Mouse (Mus musculus): ENCODE measurements around the gene Arl6ip5. TPM values are rescaled to one million over a fixed set of nuclear protein-coding genes. Genes with fewer than 3 reads are reported as not detected.

Gene Arl6ip5
- 74.3 and 86.0 TPM in 2 replicates for polyA plus RNA-seq (2016; fragmentation: Nextera tagmentation; extraction: Ambion mirVana)

DNA sequence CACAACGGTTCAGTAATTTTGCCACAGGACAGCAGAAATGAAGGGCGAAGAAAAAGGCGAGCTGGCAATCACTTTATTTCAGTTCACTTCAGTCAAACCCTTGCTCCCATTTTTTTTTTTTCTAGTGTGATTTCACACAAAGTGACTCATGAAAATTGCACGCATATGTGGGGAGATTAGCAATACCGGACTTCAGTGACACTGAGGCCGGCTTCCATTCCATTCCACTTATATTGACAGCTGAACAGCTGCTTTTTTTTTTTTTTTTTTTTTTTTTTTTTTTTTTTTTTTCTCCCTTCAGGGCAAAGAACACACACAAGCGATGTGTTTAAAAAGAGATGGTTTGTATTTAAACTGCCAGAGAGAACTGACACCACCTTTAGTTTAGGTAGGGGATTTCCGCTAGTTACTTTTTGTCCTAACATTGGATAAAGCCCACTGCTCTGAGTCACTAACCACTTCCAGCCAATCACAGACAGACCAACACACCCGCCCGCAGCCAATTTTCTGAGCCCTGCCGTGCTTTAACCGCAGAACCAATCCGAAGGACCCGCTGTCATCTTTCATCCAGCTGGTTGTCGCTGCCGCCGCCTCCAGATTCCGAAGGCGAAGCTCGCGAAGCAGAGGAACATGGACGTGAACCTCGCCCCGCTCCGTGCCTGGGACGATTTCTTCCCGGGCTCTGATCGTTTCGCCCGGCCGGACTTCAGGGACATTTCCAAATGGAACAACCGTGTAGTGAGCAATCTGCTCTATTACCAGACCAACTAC is at the start of gene Arl6ip5:
Gene Arl6ip5 (plus strand): TSS at position 499 of the 771 bp plus-strand sequence.
- Histone ChIP-seq H3K9me3 (replicated peaks) (0 out of 2 replicates have a peak, but pooled peaks cover 3% of the 10 kb centered on the region), H3K4me3 (peak within 1 kb of the TSS; percentile 69), H3K4me1 (peaks cover 15% of the 10 kb centered on the region), H3K9ac (peak within 1 kb of the TSS; percentile 79), H3K4me2 (replicated peaks) (peak within 1 kb of the TSS; percentile 80), H3K36me3 (peaks cover 9% of the 10 kb centered on the region; the same call in 1 of the 2 replicates), H3K27me3 (no peaks in the 10 kb centered on the region), H3K27ac (peak within 1 kb of the TSS; percentile 60; the same call in 1 of the 2 replicates)
- 11% methylated on average over 32 of the region's 32 CpGs for WGBS
- ATAC-seq (ENCODE audit: low FRiP score), result peak; percentile 75

DNA sequence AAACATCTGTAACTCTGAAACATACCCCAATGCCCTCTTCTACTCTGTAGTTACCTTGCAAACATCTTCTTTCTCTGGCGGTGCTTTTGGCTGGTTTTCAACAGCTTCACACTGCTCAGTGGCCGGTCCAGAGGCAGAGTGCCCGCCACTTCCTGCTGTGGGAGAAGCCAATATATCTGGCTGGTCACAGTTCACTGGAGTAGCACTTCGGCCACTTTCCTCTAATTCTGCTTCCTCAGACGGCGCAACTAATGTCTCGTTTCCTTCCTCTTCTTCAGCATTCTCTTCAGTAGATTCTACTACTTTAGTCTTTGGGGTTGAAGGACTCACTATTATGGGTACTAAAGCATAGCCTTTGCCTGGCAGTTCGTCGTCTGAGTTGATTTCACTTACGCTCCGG is 34.8 kb upstream of the Arl6ip5 start:
- 79% methylated on average over 11 of the region's 11 CpGs for WGBS
- H3K9ac ChIP-seq, result no peak overlapping the region
- no peak overlapping the region for H3K4me2 ChIP-seq (replicated peaks)
- H3K4me1 ChIP-seq, result peaks cover 15% of the 10 kb centered on the region
- no peaks in the 10 kb centered on the region for H3K27me3 ChIP-seq
- no peaks in the 10 kb centered on the region for H3K9me3 ChIP-seq (replicated peaks)
- no peak overlapping the region for H3K4me3 ChIP-seq
- H3K27ac ChIP-seq, result no peak overlapping the region
- H3K36me3 ChIP-seq, result peaks cover 31% of the 10 kb centered on the region
- ATAC-seq (ENCODE audit: low FRiP score), result no peak

- Histone ChIP-seq H3K27me3 (no peaks in the 10 kb centered on the region), H3K4me1 (peaks cover 15% of the 10 kb centered on the region), H3K9me3 (replicated peaks) (no peaks in the 10 kb centered on the region), H3K4me3 (peak within 1 kb of the TSS; percentile 95), H3K36me3 (peaks cover 13% of the 10 kb centered on the region), H3K4me2 (replicated peaks) (peak within 1 kb of the TSS; percentile 69), H3K27ac (peak within 1 kb of the TSS; percentile 95), H3K9ac (peak within 1 kb of the TSS; percentile 97)
- ATAC-seq (ENCODE audit: low FRiP score), result peak; percentile 97
- WGBS, result under 1% methylated on average over 75 of the region's 80 CpGs
Measured at GRCm38 (mm10) chr6:97178491-97179366, 31.8 kb upstream of the Arl6ip5 start, which contains the start of gene Tmf1. TSS of gene Tmf1 (minus strand) at chr6:97179122.

DNA sequence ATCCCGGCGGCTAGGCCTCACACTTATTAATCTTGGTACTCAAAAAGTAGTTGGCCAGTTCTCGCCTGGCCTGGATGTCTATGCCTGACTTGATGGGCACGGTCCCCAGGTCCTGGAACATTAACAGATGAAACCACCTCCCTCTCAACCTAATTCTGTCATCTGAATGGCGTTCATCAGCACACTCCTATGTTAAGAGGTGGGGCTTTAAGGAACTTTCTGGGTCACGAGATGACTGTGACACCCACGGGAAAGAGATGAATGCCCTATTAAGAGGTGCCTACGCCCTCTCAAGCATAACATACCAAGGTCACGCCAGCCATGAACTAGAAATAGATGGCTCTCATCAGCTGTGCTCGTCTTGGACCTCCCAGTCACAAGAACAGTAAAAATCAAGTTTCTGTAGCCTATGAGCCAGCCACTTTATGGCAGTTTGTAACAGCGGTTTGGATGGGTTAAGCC is 31.1 kb upstream of the Arl6ip5 start:
- H3K4me3 ChIP-seq, result peak overlapping the region; percentile 95
- H3K4me2 ChIP-seq (replicated peaks), result peak overlapping the region; percentile 69
- WGBS, result 10% methylated on average over 11 of the region's 11 CpGs
- peaks cover 15% of the 10 kb centered on the region for H3K4me1 ChIP-seq
- H3K9ac ChIP-seq, result peak overlapping the region; percentile 97
- no peaks in the 10 kb centered on the region for H3K27me3 ChIP-seq
- H3K36me3 ChIP-seq, result peaks cover 13% of the 10 kb centered on the region
- peak overlapping the region; percentile 95 for H3K27ac ChIP-seq
- H3K9me3 ChIP-seq (replicated peaks), result no peaks in the 10 kb centered on the region
- ATAC-seq (ENCODE audit: low FRiP score), result no peak; the same call in none of the 2 replicates

DNA sequence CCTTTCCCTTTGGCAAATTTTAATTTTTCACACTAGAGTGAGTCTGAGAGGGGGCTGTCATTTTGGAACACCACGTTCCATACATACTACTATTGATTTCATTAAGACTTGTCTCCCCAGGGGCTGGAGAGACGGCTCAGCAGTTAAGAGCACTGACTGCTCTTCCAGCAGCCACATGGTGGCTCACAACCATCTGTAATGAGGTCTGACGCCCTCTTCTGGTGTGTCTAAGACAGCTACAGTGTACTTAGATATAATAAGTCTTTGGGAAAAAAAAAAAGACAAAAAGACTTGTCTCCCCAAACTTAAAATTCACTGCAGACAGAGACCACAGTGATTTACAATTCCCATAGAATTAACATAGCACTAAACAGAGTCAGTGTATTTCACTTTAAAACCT is 10.1 kb upstream of the Arl6ip5 start:
- H3K9ac ChIP-seq, result no peak overlapping the region
- H3K27me3 ChIP-seq, result no peaks in the 10 kb centered on the region
- no peak overlapping the region for H3K4me2 ChIP-seq (replicated peaks)
- peaks cover 25% of the 10 kb centered on the region for H3K36me3 ChIP-seq
- H3K27ac ChIP-seq, result no peak overlapping the region
- H3K9me3 ChIP-seq (replicated peaks), result no peaks in the 10 kb centered on the region; the same call in 1 of the 2 replicates
- no peak for ATAC-seq (ENCODE audit: low FRiP score)
- H3K4me3 ChIP-seq, result no peak overlapping the region
- peaks cover 11% of the 10 kb centered on the region for H3K4me1 ChIP-seq
- WGBS, result 50% methylated on average over 3 of the region's 3 CpGs

DNA sequence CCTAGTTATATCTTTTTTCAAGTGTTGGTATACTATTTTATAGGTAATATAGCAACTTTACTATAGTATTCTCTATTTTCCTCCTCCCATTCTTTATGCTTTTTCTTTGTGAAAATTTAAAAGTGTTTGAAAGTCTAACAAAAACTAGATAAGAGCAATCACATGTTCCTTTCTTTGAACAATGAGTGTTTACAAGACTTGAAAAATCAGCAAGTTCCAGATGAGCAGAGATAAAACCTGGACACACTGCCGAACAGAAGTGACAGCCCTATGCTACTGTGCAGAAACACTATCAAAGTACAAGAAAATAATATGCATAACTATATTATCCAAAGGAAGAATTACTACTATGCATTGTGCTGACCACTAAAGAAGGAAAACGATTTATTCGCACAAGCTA is 8.0 kb upstream of the Arl6ip5 start:
- H3K27me3 ChIP-seq, result no peaks in the 10 kb centered on the region
- 95% methylated on average over 3 of the region's 3 CpGs for WGBS
- no peak overlapping the region for H3K4me2 ChIP-seq (replicated peaks)
- H3K9ac ChIP-seq, result no peak overlapping the region
- H3K9me3 ChIP-seq (replicated peaks), result no peaks in the 10 kb centered on the region
- peaks cover 11% of the 10 kb centered on the region for H3K4me1 ChIP-seq
- H3K36me3 ChIP-seq, result peaks cover 6% of the 10 kb centered on the region
- ATAC-seq (ENCODE audit: low FRiP score), result no peak
- no peak overlapping the region for H3K4me3 ChIP-seq
- no peak overlapping the region for H3K27ac ChIP-seq

GRCm38 (mm10) chr6:97204252-97204869 is 6.1 kb upstream of the Arl6ip5 start:
- Histone ChIP-seq H3K9ac (peak overlapping the region; percentile 85), H3K27ac (no peak overlapping the region), H3K27me3 (no peaks in the 10 kb centered on the region), H3K4me1 (peaks cover 11% of the 10 kb centered on the region), H3K36me3 (no peaks in the 10 kb centered on the region), H3K9me3 (replicated peaks) (no peaks in the 10 kb centered on the region), H3K4me2 (replicated peaks) (peak overlapping the region; percentile 57), H3K4me3 (peak overlapping the region; percentile 69)
- no peak for ATAC-seq (ENCODE audit: low FRiP score)
- 22% methylated on average over 9 of the region's 9 CpGs for WGBS

DNA sequence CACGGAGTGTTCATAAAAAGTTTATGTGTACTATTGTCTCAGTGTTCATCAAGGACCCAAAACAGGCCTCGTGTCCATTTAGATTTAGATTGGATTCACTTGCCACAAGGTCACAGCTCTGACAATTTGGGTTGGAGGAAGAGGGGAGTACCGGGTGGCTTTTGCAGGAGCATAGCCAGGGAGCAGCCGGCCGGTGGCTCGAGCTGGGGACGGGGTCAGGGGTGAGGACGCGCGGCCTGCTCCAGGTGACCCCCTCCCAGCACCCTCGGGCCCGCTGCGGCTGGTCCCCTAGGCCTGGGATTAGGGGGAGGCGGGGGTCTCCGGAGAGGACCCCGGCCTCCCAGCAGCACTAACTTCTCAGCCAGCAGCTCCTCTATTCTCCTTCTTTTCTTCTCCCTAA is 5.5 kb upstream of the Arl6ip5 start:
- Histone ChIP-seq H3K4me2 (replicated peaks) (peak overlapping the region; percentile 57), H3K27me3 (no peaks in the 10 kb centered on the region), H3K9me3 (replicated peaks) (no peaks in the 10 kb centered on the region), H3K9ac (peak overlapping the region; percentile 85), H3K36me3 (no peaks in the 10 kb centered on the region), H3K27ac (peak overlapping the region; percentile 85), H3K4me1 (peaks cover 11% of the 10 kb centered on the region), H3K4me3 (peak overlapping the region; percentile 69)
- peak; percentile 62 for ATAC-seq (ENCODE audit: low FRiP score)
- under 1% methylated on average over 16 of the region's 16 CpGs for WGBS

GRCm38 (mm10) chr6:97205439-97205885 is 5.0 kb upstream of the Arl6ip5 start, which contains the start of gene Uba3:
TSS of gene Uba3 (minus strand) at chr6:97205647.
- Histone ChIP-seq H3K4me2 (replicated peaks) (peak within 1 kb of the TSS; percentile 57), H3K4me3 (peak within 1 kb of the TSS; percentile 69), H3K9ac (peak within 1 kb of the TSS; percentile 85), H3K4me1 (peaks cover 11% of the 10 kb centered on the region), H3K9me3 (replicated peaks) (no peaks in the 10 kb centered on the region), H3K36me3 (no peaks in the 10 kb centered on the region), H3K27ac (peak within 1 kb of the TSS; percentile 85), H3K27me3 (no peaks in the 10 kb centered on the region)
- peak; percentile 98 for ATAC-seq (ENCODE audit: low FRiP score)
- 1% methylated on average over 37 of the region's 38 CpGs for WGBS

GRCm38 (mm10) chr6:97207085-97207484 is 3.4 kb upstream of the Arl6ip5 start:
- Histone ChIP-seq H3K27me3 (no peaks in the 10 kb centered on the region), H3K4me1 (peaks cover 18% of the 10 kb centered on the region), H3K4me2 (replicated peaks) (no peak overlapping the region), H3K36me3 (no peaks in the 10 kb centered on the region), H3K9ac (no peak overlapping the region), H3K27ac (no peak overlapping the region), H3K9me3 (replicated peaks) (no peaks in the 10 kb centered on the region), H3K4me3 (no peak overlapping the region)
- whole genome bisulfite sequencing, result 82% methylated on average over 4 of the region's 4 CpGs
- ATAC-seq (ENCODE audit: low FRiP score), result no peak

DNA sequence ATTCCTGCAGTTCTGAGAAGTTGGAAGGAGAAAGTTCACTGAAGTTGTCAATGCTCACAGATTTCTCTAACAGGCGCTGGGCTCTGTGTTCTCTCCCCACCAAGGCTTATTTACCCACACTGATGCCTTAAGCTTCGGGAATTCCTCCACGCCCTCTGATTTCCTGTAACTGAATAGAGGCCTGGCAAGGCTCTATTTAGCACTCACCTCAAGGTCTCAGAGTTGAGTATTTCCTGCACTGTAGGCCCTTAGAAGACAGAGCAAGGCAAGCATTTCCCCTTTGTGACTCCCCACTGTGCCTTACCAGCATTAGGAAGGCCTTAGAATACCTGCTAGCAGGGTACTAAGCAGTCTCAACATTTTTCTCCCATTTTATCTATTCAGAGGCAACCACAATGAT is 2.1 kb upstream of the Arl6ip5 start:
- no peaks in the 10 kb centered on the region for H3K36me3 ChIP-seq
- no peaks in the 10 kb centered on the region for H3K27me3 ChIP-seq
- H3K9ac ChIP-seq, result no peak overlapping the region
- no peak overlapping the region for H3K4me3 ChIP-seq
- no peak overlapping the region for H3K27ac ChIP-seq
- WGBS, result 35% methylated on average over 3 of the region's 3 CpGs
- H3K9me3 ChIP-seq (replicated peaks), result no peaks in the 10 kb centered on the region
- peaks cover 22% of the 10 kb centered on the region for H3K4me1 ChIP-seq
- H3K4me2 ChIP-seq (replicated peaks), result no peak overlapping the region
- ATAC-seq (ENCODE audit: low FRiP score), result no peak
